Mouse (Mus musculus): Measurements from ENCODE around the gene Lcmt2.

- TF ChIP-seq EP300 (IDR thresholded peaks at IDR 0.05) (no peak), CTCF (IDR thresholded peaks at IDR 0.05) (no peak)
Observed at GRCm38 (mm10) chr2:121105940-121106339, 34.5 kb downstream of the Lcmt2 start.

Measured in lung, postnatal 0 days (tissue).